Mouse (Mus musculus): ENCODE measurements at regions not wholly inside any gene's neighbourhood (a gene's known extent, or its start where the extent isn't known, plus 50 kb on each side); places are given as distances from the start of the nearest gene placed in this dataset.
A peak's percentile ranks its signal among the peaks of the same experiment; 100 is the strongest.

GRCm38 (mm10) chr17:22673891-22674622 lies 73.3 kb downstream of the Vmn2r112 start:
- no peak for DNase-seq (ENCODE audit: extremely low spot score in 1 of 2, low spot score in 2 of 2)
- intact Hi-C loops (cut with DNase I): no loop called here
- Histone ChIP-seq H3K27ac (no peak overlapping the region), H3K4me3 (0 out of 2 replicates have a peak overlapping the region, but pooled peaks have one; percentile 21)
- no peak for TF ChIP-seq CTCF (IDR thresholded peaks at IDR 0.05)
